Mouse (Mus musculus) kidney, postnatal 4 days (tissue): ENCODE data around the gene Cd93.

Experiments used
- DNase-seq, 2 experiments: peaks; one replicate each; pipeline ENCODE4 v3.0.0; 2021; ENCODE audit warnings: mixed read lengths in 2 of 2

Gene Cd93

DNA sequence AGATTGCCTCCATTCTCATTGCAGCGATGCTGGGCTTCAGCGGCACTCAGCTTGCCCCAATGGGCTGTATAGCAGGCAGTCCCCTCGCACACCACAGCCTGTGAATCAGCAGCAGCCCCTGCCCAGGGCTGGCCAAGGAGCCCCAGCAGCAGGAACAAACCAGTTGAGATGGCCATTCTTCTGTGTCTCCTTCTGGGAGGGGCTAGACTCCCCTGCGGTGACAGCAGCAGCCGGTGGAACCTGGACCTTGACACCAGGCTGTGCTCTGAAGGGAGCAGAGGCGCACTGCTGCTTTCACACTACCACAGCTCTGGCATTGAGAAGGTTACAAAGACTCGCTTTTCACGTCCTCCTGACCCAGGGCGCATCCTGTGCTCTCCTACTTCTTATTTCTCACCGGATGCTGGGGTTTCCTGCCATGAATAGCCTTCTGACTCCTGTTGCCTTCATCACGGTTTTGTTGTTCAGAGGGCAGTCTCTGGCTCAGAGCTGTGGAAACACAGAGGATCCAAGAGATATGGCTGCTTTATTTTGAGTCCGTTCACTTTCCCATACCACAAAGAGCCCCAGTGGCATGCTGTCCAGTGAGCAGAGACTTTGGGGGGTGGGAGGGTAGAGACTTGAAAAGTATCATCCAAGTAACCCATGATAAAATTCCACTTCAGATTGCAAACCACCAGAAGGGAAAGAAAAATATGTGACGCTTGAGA lies at the start of gene Cd93:
Gene Cd93 (minus strand): TSS at position 315 of the 710 bp plus-strand sequence.
- peak; percentile 45 to 65 for DNase-seq

DNA sequence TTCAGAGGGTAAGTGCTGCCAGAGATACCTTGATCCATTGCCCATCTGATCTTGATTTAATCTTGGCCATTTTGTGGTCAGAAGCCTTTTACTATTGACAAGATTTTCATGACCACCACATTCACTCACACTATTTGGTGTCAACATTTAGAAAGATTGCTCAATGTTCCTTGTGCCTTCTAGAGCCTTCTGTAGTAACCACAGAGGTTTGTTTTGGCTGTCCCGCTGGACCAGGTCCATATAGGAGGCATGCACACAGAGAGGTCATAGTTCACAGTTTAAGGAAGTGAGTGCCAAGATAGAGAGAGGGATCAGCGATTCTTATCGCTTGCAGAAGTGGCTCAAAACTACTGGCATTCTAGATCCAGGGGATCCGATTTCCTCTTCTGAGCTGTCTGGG lies 48.7 kb upstream of the Cd93 start:
- DNase-seq, result no peak

DNA sequence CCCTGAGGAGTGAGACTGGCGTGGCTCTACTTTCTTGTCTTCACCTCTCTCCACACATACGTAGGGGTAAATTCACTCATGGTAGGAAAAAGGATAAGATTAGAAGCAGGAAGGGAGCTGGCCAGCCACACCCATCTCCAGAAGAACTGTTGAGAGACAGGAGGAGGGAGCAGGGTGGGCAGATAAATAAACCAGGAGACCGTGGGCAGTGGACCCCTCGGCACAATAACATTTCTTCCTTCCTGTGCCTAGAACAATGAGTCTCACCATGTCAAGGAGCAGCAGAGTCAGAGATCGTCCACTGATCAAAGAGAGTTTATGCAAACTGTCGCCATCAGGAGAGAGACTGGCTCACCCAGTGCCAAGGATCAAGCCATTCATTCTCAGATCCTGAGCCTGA lies 46.8 kb upstream of the Cd93 start:
- no peak for DNase-seq

DNA sequence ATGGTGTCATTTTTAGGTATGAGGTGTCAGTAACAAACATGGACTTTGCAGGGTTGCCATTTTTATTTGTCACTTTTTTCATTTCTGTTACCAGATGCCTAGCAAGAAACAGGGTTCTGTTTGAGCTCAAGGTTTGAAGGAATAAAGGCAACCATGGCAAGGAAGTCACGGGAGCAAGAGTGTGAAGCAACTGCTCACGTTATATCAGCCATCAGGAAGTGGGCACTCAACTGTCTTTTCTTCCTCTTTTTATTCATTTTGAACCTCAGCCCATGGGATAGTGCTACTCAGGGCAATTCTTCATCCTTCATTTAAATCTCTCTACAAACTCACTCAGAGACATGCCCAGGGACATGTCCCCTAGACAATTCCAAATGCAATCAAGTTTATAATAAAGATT lies 45.5 kb upstream of the Cd93 start:
- no peak for DNase-seq

DNA sequence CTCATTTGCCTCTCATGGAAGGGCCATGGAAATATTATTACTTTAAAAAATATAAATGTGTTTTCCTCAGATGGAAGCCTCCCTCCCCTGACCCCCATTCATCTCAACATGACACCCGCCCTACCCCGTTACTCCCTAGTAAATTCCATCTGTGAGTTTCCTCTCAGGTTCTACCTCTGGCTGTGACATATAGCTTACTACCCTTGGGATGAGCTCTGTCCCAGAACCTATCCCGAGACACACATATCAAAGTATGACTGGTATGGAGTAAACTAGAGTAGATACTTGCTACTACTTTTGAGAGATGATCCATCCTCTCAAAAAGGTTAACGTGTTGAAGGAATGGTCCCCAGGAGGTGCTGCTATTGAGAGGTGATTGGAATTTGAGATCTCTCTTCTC lies 42.2 kb upstream of the Cd93 start:
- no peak for DNase-seq

DNA sequence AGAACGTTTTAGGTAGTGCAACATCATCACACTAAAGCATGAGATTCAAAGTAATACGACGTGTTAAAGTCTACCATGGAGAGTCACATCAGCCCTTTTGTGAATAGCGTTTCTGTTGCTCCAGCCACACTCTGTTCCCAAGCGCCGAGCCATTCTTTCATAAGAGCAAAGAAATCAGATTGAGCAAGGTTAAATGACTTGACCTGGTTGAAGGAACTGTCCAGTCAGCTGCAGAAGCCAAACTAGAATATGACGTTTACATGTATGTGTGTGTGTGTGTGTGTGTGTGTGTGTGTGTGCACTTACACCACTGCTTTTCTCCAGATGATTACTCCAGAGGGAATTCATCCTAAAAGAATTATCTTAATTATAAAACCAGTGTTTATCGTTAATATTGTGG lies 37.0 kb upstream of the Cd93 start:
- no peak for DNase-seq

DNA sequence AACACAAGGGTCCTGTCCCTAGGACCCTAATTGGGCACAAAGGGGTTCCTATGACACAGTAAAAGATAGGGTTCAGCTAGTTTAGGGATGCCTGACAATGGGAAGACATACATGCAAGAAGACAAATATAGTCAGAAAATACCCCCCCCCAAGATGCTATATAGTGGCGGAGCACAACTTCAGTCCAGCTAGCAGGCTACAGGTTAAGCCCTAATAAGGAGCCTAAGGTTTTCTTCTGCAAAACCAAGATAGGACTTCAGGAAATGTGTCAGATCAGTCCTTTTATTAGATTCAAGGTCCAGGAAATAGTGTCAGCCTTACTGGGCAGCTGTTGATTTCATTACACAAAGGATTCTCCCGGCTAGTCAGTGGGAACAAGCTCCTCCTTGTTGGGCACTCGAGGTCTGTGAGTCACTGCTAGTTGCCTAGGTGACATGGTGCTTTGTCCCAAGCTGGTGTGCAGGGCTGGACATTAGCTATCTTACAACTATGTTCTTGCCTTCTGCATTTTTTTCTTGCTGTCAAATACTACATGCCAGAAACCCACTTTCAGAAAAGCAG lies 34.9 kb upstream of the Cd93 start:
- peak; percentile 44 to 54 for DNase-seq

DNA sequence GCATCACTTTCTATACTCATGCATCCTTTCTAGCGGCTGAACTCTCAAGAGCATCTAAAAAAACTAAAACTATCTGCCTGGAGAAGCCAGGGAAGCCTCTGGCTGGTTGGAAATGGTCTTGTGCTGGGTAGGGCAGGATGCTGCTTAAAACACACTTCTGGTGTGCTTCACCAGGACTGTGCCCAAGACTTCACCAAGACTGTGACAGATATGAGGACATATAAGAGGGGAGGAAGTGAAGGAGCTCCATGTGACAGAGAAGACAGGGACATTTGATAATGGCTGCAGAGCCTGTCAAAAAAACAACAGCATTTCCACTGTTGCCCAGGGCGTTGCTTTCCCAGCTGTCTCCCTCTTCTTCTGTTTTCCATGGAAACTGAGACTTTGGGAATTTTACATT lies 34.0 kb upstream of the Cd93 start:
- DNase-seq, result no peak

DNA sequence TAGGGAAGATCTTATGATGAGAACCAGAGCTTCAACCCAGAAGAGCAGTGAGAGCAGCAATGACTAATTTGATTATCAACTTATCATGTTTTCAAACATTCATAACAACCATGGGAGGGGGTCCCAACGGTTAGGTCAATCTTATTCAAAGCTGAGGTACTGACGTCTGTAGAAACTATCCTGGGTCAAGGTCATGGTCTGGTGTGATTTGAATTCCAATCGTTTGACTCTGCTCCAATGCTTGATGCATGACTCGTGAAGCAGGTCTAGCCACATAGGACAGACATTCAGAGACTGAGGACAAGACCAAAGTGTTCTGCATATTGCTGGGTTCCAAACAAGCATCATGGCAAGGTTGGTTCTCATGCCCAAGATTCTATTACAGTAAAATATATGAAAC lies 33.2 kb upstream of the Cd93 start:
- no peak for DNase-seq

DNA sequence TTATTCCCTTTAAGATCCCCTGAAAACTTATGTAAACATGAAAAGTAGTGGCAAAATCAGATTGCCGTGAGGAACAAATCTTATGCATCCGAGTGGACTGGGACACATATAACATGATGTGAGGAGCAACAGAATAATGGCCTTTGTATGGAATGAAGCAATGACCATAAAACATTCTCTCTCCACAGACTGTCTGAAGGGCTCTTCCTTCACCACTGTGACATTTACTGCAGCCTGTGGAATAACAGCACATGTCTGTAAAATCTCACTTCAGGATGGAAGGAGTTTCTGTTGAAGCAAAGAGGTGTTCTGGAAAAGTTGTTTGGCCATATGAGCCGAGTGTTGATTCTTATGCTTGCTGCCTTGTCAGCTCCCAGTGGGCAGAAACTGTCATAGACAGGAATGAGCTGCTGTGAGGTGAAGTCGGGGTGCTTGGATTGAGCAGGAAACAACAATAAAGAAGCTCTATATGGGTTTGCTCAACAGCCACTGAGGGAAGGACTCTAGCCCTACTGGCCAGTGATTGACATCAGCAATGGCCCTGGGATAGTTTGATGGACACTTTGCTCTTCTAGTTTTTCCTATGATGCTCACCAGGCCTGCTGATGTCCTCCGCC lies 32.6 kb upstream of the Cd93 start:
- DNase-seq, result no peak

DNA sequence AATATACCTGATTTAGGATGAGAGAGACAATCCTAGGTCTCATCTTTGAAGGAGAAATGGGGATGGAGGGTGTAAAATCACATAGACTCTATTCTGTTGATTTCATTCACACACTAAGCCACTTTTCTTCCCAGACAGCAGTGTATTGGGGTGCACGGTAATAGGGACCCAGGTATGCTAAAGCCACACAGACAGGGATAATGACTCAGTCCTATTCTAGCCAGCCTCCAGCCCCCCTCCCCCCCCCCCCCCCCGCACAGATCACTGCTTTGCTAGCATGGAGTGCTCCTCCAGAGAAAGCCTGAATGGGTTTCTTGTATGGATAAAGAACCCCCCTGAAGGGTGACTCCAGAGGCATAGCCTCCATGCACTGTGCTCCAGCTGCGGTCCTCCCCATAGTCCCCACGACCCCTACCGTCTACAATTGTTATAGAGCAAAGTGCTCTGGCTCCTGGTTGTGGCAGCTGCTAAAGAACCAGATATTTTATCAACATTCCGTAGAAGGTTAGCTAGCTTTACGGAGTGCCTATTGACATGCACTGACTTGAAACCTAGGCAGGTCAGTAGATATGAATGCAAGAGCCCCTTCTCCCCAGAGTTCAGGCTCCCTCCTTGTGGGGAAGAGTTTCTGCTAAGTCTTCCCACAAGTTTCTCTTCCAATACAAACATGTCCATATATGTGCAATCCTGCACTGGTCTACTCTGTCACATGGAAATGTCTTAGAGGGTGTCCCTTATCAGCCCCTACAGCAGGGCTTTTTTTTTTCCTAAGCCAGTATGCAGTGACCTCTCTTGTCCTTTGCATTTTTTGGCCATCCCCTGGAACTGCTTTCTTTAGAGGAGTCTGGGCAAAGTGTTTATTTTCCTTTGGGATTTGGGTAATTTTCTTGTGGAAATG lies 26.2 kb upstream of the Cd93 start:
- no peak for DNase-seq

DNA sequence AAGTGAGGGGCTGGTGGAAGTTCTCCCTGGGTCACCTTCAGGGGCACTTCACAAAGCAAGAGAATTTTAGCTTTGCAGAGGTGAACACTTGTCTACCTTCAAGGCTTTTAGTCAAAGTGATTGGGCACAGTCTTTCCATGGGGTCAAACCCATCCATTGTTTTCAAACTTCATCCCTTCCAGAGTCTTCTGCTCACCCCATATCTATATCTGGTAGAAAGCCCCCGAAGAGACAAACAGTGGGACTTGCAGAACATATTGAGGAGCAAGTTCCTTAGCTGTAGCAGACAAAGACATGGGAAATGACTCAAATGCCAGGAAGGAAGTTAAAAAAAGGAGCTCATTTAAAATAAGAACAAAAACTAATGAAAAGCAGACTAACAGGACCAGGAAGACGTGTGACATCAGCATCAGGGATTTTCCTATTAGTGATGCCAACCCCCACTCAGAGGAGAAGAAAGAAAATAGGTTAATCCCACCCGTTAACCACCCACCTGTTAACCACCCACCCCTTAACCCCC lies 24.6 kb upstream of the Cd93 start:
- no peak for DNase-seq

DNA sequence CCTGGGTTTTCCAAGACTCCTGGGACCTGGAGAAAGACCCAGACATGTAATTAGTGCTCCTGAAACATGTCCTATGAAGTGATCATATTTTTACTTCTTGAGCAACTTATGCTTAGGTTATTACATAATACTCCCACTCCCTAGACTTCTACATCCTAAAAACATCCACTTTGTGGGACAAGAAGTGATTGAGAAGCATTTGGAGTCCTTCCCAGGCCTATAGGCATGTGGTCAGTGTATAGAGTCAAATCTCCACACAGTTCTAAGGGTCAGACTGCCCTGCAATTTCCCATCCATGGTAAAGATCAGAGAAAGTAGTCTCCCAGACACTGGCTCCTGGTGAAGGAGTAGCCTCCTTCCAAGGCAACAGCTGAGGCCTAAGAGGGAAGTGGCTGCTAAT lies 12.0 kb upstream of the Cd93 start:
- DNase-seq, result no peak

DNA sequence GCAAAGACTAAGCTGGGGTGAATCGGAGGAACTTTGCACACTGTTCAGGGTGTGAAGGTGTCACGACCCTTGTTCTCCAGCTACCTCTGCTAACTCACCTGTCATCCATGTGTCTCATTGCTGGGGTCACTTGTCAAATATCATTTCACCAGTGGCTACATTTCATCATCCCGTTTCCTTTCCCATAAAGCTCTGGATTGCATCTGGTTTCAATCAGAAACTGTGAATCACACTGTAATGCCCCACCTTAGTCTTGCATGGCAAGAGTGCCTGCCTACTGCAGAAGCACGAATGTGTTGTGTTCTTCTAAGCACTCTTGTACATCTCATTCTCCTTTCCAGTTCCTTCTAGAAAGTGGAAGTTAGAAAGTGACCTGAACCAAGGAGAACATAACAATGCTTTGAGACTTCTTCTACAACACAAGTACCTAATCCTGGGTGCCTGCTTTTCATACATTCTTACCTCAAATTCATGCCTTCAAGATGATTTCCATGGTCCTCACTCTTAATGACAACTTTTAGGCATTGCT lies 10.7 kb upstream of the Cd93 start:
- DNase-seq, result no peak

DNA sequence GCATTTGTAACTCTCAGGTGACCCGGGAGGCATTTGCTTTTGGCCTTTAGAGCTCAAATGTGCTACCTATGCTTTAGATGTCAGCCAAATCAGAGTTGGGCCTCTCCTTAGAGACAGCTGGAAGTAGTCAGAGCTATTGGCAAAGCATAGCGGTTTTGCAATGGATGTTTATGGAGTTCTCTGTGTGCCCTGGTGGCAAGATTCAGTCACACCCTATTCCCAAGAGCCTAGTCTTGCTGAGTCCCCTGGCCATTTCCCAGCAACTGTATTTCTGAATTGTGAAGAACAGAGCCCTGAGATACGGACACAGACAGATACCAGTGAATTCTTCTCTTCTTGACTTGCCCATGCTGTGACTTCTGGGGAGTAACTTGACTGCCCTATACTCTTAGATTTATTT lies 9.7 kb upstream of the Cd93 start:
- no peak for DNase-seq

DNA sequence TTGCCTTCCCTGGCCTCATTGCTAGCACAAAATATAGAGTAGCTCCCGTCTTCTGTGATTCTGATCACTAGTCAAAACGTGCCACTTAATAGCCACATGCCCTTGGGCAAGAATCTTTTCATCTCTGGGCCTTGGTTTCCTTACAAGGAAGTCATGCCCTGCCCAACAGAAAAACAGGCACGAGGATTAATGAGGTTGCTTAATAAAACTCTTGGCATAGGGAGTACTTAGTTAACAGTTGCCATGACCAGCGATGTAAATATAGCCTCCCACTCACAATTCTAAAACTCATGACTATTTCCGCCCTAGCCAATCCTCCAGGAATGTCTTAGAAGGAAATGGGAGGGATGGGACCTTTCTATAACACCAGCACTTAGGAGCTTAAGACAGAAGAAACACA lies 8.1 kb upstream of the Cd93 start:
- no peak for DNase-seq

DNA sequence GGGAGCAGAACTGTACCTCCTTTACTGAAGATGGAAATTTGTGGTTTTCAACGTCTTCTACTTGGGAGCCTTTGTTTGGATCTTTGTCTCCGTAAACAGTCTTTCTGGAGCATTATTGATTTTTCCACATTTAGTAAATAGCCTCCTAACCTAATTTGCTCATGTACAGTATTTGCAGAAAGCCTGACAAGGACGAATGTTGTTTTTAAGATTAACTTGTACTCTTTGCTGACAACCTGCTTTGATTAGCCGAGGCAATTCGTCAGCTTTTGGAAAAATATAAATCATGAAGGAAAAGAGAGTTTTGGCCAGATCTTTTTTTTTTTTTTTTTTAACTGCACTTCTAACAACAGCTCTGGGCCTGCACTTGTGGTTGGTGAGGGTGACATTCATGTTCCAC lies 7.3 kb upstream of the Cd93 start:
- no peak for DNase-seq

DNA sequence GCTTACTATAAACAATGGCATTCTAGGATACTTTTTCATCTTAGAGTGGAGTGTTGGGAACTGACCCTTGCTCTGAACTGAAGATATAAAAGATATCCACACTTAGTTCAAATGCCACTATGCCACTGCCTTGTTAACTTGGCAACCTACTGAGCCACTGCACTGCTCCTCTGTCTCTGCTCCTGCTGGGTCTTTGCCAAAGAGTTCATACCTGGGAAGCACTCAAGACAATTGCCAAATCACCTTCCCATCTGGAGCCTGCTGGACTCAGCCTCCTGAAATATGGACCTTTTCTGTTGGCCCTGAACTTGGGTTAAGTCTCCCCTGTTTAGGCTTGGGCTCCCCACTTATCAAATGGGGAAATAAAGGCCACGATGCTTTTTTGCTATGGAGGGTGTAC lies 6.3 kb upstream of the Cd93 start:
- DNase-seq, result no peak

DNA sequence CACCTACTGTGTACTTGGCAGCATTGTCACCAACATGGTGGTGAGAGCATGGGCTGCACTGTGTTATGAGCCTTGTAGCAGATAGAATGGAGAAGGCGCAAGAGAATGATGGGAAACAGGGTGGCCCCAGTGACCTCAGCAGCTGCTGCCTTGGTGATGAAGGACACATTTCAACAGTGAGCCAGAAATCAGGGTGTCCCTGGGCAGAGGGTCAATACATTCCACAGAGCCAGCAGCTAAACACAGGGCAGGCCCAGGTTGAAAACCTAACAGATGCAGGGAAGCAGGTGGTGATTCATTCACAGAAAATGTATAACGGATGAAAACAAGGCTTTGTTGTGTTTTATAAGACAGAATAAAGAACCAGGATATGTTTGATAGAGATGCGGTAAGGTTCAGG lies 3.1 kb upstream of the Cd93 start:
- no peak for DNase-seq

DNA sequence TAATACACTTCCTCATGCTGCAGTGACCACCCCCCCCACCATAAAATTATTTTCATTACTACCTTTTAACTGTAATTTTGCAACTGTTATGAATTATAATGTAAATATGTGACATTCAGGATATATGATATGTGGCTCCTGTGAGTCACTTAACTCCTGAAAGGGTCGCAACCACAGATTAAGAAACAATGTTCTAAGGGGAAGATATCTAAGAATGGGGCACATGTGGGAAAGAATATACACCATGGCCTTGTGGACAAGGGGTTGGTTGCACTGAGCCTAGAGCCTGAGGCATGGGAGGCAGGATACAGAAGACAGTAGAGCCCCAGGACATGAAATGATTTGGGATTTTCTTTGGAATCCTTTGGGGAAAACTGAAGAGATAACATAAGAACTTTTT lies 2.3 kb upstream of the Cd93 start:
- DNase-seq, result no peak

DNA sequence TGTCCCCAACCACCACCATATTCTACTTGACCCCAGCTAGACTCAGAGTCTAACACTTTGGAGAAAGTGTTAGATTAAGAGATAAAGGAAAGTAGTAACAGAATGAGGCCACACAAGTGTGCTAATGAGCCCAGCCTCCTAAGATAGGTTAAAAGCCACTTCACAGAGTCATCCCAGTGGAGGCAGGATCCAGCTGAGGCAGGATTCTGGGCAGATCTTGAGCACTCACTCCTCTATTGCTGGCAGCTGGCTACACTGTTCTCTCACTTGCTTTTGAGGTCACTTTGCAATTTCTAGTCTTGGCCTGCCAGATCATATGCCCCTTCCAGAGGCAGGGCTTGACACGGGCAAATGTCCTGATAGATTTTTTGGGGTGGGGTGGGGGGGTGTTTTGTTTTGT lies 1.1 kb upstream of the Cd93 start:
- DNase-seq, result no peak

DNA sequence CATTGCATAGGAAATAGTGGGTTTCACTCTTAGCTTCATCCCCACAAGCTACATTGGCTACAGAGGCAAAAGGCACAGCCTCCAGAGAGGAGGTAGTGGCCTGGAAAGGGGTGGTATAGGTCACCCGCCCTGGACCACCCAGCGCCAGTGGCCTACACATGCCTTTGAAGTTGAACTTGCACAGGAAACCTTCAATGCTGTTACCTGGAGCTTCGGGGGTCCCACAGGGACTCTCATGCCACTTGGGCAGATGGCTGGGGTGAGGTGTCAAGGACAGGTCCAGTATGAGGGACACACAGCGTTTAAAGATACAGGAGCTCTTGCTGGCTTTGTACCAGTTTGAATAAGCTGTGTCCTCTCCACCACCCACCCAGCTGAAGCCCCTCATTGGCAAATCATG lies 653 bp downstream of the Cd93 start:
- DNase-seq, result peak; percentile 6 to 8

DNA sequence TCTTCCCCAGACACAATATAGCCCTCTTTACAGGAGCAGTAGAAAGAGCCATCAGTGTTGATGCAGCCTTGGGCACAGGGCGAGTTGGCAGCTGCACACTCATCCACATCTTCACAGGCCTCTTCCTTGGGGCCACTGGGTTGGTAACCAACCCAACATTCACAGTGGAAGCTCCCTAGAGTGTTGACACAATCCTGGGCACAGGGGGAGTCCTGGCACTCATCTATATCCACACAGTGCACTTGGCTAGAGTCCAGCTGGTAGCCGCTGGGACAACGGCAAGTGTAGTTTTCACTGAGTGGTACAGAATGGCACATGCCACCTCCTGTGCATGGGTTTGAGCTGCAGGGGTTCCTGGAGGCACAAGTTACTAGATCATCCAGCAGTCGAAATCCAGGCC lies 1.2 kb downstream of the Cd93 start:
- peak; percentile 9 to 25 for DNase-seq
